Mouse (Mus musculus) embryonic fibroblast, embryonic 13.5 days (primary cell): ENCODE data around the gene Qtrt1.

Experiments used
- CTCF ChIP-seq: IDR thresholded peaks from 2 replicates; pipeline ENCODE4 v1.5.1; 2011; ENCODE audit warnings: mild to moderate bottlenecking, control low read depth, low read length, moderate library complexity, borderline replicate concordance; ENCODE audit not compliant: insufficient read depth
- POLR2A ChIP-seq: IDR thresholded peaks from 2 replicates; pipeline ENCODE4 v1.6.1; 2011; ENCODE audit warnings: low read depth, mild to moderate bottlenecking, control low read depth, low read length, moderate library complexity

GRCm38 (mm10) chr9:21443853-21444252 is 32.2 kb downstream of the Qtrt1 start:
- no peak for TF ChIP-seq POLR2A
- TF ChIP-seq CTCF, result no peak
